Mouse (Mus musculus) liver, adult 2 months (tissue): ENCODE results near the gene Srsf7. TPM values are rescaled to one million over a fixed set of nuclear protein-coding genes. Genes with fewer than 3 reads are reported as not detected.
"Not testable (repeated sequence)": the region's sequence is repeated elsewhere in the genome, so short reads cannot be mapped to it uniquely, and the experiment has no call there.

Experiments used
- DNase-seq: peaks from one replicate; pipeline ENCODE4 v3.0.0-alpha.2; 2011; ENCODE audit warnings: low read depth, low spot score; ENCODE audit errors: extremely low read depth
- H3K27ac ChIP-seq: fragments of 200-500 bp; replicated peaks from 2 replicates; pipeline ENCODE4 v1.5.1; 2012; ENCODE audit warnings: low read depth, mild to moderate bottlenecking, control low read depth, inconsistent platforms, low read length; ENCODE audit not compliant: insufficient read depth
- H3K27me3 ChIP-seq: fragments of 200-500 bp; 2 replicates; pipeline ENCODE4 v1.6.1; 2012; ENCODE audit warnings: mild to moderate bottlenecking, moderate library complexity, low read length, inconsistent platforms; ENCODE audit not compliant: control insufficient read depth, insufficient read depth
- H3K36me3 ChIP-seq: fragments of 200-500 bp; 2 replicates; pipeline ENCODE4 v1.6.1; 2012; ENCODE audit warnings: low read length, inconsistent platforms; ENCODE audit not compliant: control insufficient read depth, insufficient read depth
- H3K4me1 ChIP-seq: fragments of 200-500 bp; 2 replicates; pipeline ENCODE4 v1.6.1; 2011; ENCODE audit warnings: low read length; ENCODE audit not compliant: control insufficient read depth, insufficient read depth
- H3K4me3 ChIP-seq: fragments of 200-500 bp; 2 replicates; pipeline ENCODE4 v1.5.1; 2011; ENCODE audit warnings: low read depth, mild to moderate bottlenecking, control low read depth, low read length, moderate library complexity; ENCODE audit not compliant: insufficient read depth
- H3K79me2 ChIP-seq: fragments of 200-500 bp; 2 replicates; pipeline ENCODE4 v1.6.1; 2012; ENCODE audit warnings: inconsistent platforms, mild to moderate bottlenecking, low read length, moderate library complexity; ENCODE audit not compliant: control insufficient read depth, insufficient read depth
- H3K9ac ChIP-seq: fragments of 200-500 bp; 2 replicates; pipeline ENCODE4 v1.6.1; 2012; ENCODE audit warnings: low read depth, mild to moderate bottlenecking, control low read depth, inconsistent platforms, low read length
- CTCF ChIP-seq: fragments of 200-500 bp; IDR thresholded peaks from 2 replicates; pipeline ENCODE4 v1.5.1; 2011; ENCODE audit warnings: low read depth, low read length, control low read depth
- POLR2A ChIP-seq: fragments of 200-500 bp; IDR thresholded peaks from 2 replicates; pipeline ENCODE4 v1.6.1; 2011; ENCODE audit warnings: low read length, control low read depth; ENCODE audit not compliant: insufficient read depth; ENCODE audit errors: extremely low read depth
- WGBS: fragments of 180-500 bp; shearing (Covaris S2); methylation state at CpG from one replicate; pipeline ENCODE4 v1.1.7; 2018; 5-methylcytosine and 5-hydroxymethylcytosine counted together
- polyA plus RNA-seq: library from polyadenylated mRNA; depleted of rRNA; stranded (reverse); fragments of >200 nt; gene quantifications from 2 replicates; pipeline ENCODE4 v1.2.3, GENCODE M21; 2012
- total RNA-seq: library from RNA; depleted of rRNA; stranded (reverse); fragments of >200 nt; gene quantifications from 2 replicates; pipeline ENCODE4 v1.2.3, GENCODE M21; 2014

Srsf7 gene
- total and polyA plus RNA-seq, 2 experiments, result 20.5 to 20.6 TPM

GRCm38 (mm10) chr17:80221202-80221601 lies 14.1 kb upstream of the Srsf7 start:
- H3K4me1 ChIP-seq, result peaks cover 6% of the 10 kb centered on the region; the same call in 1 of the 2 replicates
- H3K27ac ChIP-seq, result no peak overlapping the region
- no peaks in the 10 kb centered on the region for H3K79me2 ChIP-seq
- no peaks in the 10 kb centered on the region for H3K27me3 ChIP-seq
- H3K4me3 ChIP-seq, result no peak overlapping the region
- 82% methylated on average over 9 of the region's 9 CpGs for WGBS
- no peak for DNase-seq
- H3K36me3 ChIP-seq, result no peaks in the 10 kb centered on the region
- TF ChIP-seq POLR2A, result no peak
- TF ChIP-seq CTCF, result no peak
- H3K9ac ChIP-seq, result no peak overlapping the region

GRCm38 (mm10) chr17:80220131-80220530 lies 13.0 kb upstream of the Srsf7 start:
- DNase-seq, result no peak
- Histone ChIP-seq H3K9ac (no peak overlapping the region), H3K79me2 (no peaks in the 10 kb centered on the region), H3K4me1 (peaks cover 6% of the 10 kb centered on the region; the same call in 1 of the 2 replicates), H3K27me3 (no peaks in the 10 kb centered on the region), H3K36me3 (no peaks in the 10 kb centered on the region), H3K4me3 (no peak overlapping the region), H3K27ac (no peak overlapping the region)
- 80% methylated on average over 2 of the region's 2 CpGs for WGBS
- no peak for TF ChIP-seq POLR2A
- TF ChIP-seq CTCF, result no peak

- not testable (repeated sequence) for H3K9ac ChIP-seq, H3K36me3 ChIP-seq, H3K4me1 ChIP-seq, H3K4me3 ChIP-seq, DNase-seq, H3K27ac ChIP-seq, H3K79me2 ChIP-seq, H3K27me3 ChIP-seq
- WGBS, result 97% methylated on average over 4 of the region's 4 CpGs
Measured at GRCm38 (mm10) chr17:80213998-80214397, 6.9 kb upstream of the Srsf7 start.

- peaks cover 4% of the 10 kb centered on the region; the same call in 1 of the 2 replicates for H3K4me1 ChIP-seq
- H3K27ac ChIP-seq, result peak overlapping the region; percentile 49
- H3K4me3 ChIP-seq, result peak overlapping the region; percentile 94
- DNase-seq, result no peak
- peaks cover 6% of the 10 kb centered on the region; the same call in 1 of the 2 replicates for H3K79me2 ChIP-seq
- H3K27me3 ChIP-seq, result no peaks in the 10 kb centered on the region
- WGBS, result under 1% methylated on average over 36 of the region's 36 CpGs
- H3K9ac ChIP-seq, result peak overlapping the region; percentile 96
- no peak for TF ChIP-seq CTCF
- TF ChIP-seq POLR2A, result no peak
- peaks cover 34% of the 10 kb centered on the region for H3K36me3 ChIP-seq
Measured at GRCm38 (mm10) chr17:80206301-80206670, 821 bp downstream of the Srsf7 start.

GRCm38 (mm10) chr17:80205657-80206056 lies 1.4 kb downstream of the Srsf7 start:
- peaks cover 4% of the 10 kb centered on the region; the same call in 1 of the 2 replicates for H3K4me1 ChIP-seq
- H3K27ac ChIP-seq, result no peak overlapping the region
- H3K36me3 ChIP-seq, result peaks cover 37% of the 10 kb centered on the region
- peaks cover 6% of the 10 kb centered on the region; the same call in 1 of the 2 replicates for H3K79me2 ChIP-seq
- peak overlapping the region; percentile 94; the same call in 1 of the 2 replicates for H3K4me3 ChIP-seq
- whole genome bisulfite sequencing, result 16% methylated on average over 5 of the region's 5 CpGs
- no peaks in the 10 kb centered on the region for H3K27me3 ChIP-seq
- no peak overlapping the region; the same call in 1 of the 2 replicates for H3K9ac ChIP-seq
- TF ChIP-seq POLR2A, result no peak
- no peak for TF ChIP-seq CTCF
- no peak for DNase-seq

GRCm38 (mm10) chr17:80199160-80199778 lies 7.8 kb downstream of the Srsf7 start:
- WGBS, result 92% methylated on average over 3 of the region's 3 CpGs
- TF ChIP-seq CTCF (no peak), POLR2A (no peak)
- Histone ChIP-seq H3K27me3 (no peaks in the 10 kb centered on the region), H3K4me1 (no peaks in the 10 kb centered on the region), H3K4me3 (no peak overlapping the region), H3K9ac (no peak overlapping the region), H3K79me2 (no peaks in the 10 kb centered on the region; the same call in 1 of the 2 replicates), H3K36me3 (peaks cover 39% of the 10 kb centered on the region), H3K27ac (no peak overlapping the region; the same call in 1 of the 2 replicates)
- DNase-seq, result no peak
